Mouse (Mus musculus) forebrain, postnatal 0 days (tissue): ENCODE data around the gene Fam107b. TPM values are rescaled to one million over a fixed set of nuclear protein-coding genes. Genes with fewer than 3 reads are reported as not detected.

ENCODE experiments used
- ATAC-seq: fragments of 200-750 bp; cut with Nextera tagmentation; 2 replicates; pipeline ENCODE4 v1.8.0; 2017; ENCODE audit warnings: mild to moderate bottlenecking, moderate library complexity
- DNase-seq: peaks from one replicate; pipeline ENCODE4 v3.0.0-alpha.2; 2015
- H3K27ac ChIP-seq: fragments of 300-500 bp; sonication (generic); 2 replicates; pipeline ENCODE4 v1.5.1; 2014; ENCODE audit warnings: low read depth, mild to moderate bottlenecking, antibody characterized with exemption, low read length, moderate library complexity, mixed read lengths
- H3K27me3 ChIP-seq: fragments of 300-500 bp; sonication (generic); 2 replicates; pipeline ENCODE4 v1.6.1; 2014; ENCODE audit warnings: mild to moderate bottlenecking, low read length, mixed read lengths; ENCODE audit not compliant: insufficient read depth
- H3K36me3 ChIP-seq: fragments of 300-500 bp; sonication (generic); 2 replicates; pipeline ENCODE4 v1.6.1; 2014; ENCODE audit warnings: mild to moderate bottlenecking, moderate library complexity; ENCODE audit not compliant: insufficient read depth
- H3K4me1 ChIP-seq: fragments of 300-500 bp; sonication (generic); 2 replicates; pipeline ENCODE4 v1.6.1; 2014; ENCODE audit warnings: antibody characterized with exemption; ENCODE audit not compliant: insufficient read depth
- H3K4me2 ChIP-seq: fragments of 300-500 bp; sonication (generic); 2 replicates; pipeline ENCODE4 v1.6.1; 2014; ENCODE audit warnings: low read depth, mild to moderate bottlenecking, moderate library complexity
- H3K4me3 ChIP-seq: fragments of 300-500 bp; sonication (generic); 2 replicates; pipeline ENCODE4 v1.5.1; 2014; ENCODE audit warnings: low read depth, low read length, mixed read lengths
- H3K9ac ChIP-seq: fragments of 300-500 bp; sonication (generic); 2 replicates; pipeline ENCODE4 v1.6.1; 2014; ENCODE audit warnings: mild to moderate bottlenecking
- H3K9me3 ChIP-seq: fragments of 300-500 bp; sonication (generic); 2 replicates; pipeline ENCODE4 v1.6.1; 2016; ENCODE audit warnings: low read length
- CTCF ChIP-seq: sonication (generic); IDR thresholded peaks from 2 replicates; pipeline ENCODE4 v1.5.1; 2016; ENCODE audit warnings: antibody characterized with exemption, control low read depth, low read depth
- WGBS: fragments of 180-500 bp; shearing (Covaris S2); extraction: QIAGEN DNeasy Blood & Tissue Kit; methylation state at CpG from one replicate; pipeline ENCODE4 v1.1.7; 2014; 5-methylcytosine and 5-hydroxymethylcytosine counted together
- polyA plus RNA-seq: library from polyadenylated mRNA; unstranded; fragments of >200 nt; fragmentation: Nextera tagmentation; extraction: Ambion mirVana; gene quantifications from 2 replicates; pipeline ENCODE4 v1.2.1, GENCODE M21; 2015
- total RNA-seq: library from RNA; depleted of rRNA; stranded (reverse); fragments of >200 nt; gene quantifications from 2 replicates; pipeline ENCODE4 v1.2.3, GENCODE M21; 2014

Fam107b gene
- total and polyA plus RNA-seq, 2 experiments from 2014 or later = 31.2 to 63.4 TPM

DNA sequence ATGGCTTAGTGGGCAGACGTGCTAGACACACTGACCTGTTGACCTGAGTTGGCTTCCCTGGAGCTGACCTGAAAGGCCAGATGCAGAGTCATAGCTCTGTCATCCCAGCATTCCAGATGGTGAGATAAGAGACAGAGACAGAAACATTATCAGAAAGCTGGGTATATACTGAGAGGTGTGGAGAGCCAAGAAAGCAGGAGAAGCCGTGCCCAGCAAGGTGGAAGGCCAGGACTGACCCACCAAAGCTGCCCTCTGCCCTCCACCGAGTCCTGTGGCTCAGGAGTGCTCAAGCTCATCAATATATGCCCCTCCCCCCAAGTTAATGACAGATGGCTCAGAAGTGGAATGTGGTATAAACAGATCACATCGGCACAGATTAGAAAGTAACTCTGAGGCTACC is 112.4 kb downstream of the Fam107b start:
- no peak overlapping the region for H3K4me3 ChIP-seq
- 78% methylated on average over 4 of the region's 4 CpGs for WGBS
- ATAC-seq (no peak), DNase-seq (no peak)
- no peaks in the 10 kb centered on the region for H3K36me3 ChIP-seq
- TF ChIP-seq CTCF = no peak
- no peaks in the 10 kb centered on the region for H3K4me1 ChIP-seq
- no peaks in the 10 kb centered on the region for H3K27me3 ChIP-seq
- no peak overlapping the region for H3K4me2 ChIP-seq
- H3K9ac ChIP-seq = no peak overlapping the region
- no peak overlapping the region for H3K27ac ChIP-seq
- no peaks in the 10 kb centered on the region for H3K9me3 ChIP-seq

DNA sequence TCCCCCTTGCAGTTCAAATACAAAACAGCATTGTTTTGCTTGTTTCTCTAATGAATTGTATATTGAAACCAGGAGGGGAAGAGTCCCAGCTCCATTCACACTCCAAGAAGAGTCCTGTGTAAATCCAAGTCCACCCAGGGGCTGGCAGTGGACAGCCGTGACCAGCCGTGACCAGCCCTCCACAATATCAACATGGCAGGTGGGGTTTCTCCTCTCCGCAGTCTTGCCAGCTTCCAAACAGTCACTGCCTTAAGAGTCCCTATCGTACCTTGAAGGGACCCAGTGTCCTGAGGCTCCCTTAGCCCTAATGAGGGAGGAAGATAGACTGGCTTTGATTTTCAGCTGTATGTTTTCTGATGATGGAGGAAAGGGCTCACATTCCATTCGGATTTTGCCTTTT is 113.1 kb downstream of the Fam107b start:
- Histone ChIP-seq H3K4me3 (no peak overlapping the region), H3K27ac (0 out of 2 replicates have a peak overlapping the region, but pooled peaks have one; percentile 0), H3K9me3 (no peaks in the 10 kb centered on the region), H3K4me1 (no peaks in the 10 kb centered on the region), H3K27me3 (no peaks in the 10 kb centered on the region), H3K36me3 (no peaks in the 10 kb centered on the region), H3K9ac (0 out of 2 replicates have a peak overlapping the region, but pooled peaks have one; percentile 6), H3K4me2 (no peak overlapping the region; the same call in 1 of the 2 replicates)
- 0 out of 2 replicates have a peak, but pooled peaks have one; percentile 3 for ATAC-seq
- 42% methylated on average over 5 of the region's 5 CpGs for WGBS
- no peak for DNase-seq
- no peak for TF ChIP-seq CTCF

DNA sequence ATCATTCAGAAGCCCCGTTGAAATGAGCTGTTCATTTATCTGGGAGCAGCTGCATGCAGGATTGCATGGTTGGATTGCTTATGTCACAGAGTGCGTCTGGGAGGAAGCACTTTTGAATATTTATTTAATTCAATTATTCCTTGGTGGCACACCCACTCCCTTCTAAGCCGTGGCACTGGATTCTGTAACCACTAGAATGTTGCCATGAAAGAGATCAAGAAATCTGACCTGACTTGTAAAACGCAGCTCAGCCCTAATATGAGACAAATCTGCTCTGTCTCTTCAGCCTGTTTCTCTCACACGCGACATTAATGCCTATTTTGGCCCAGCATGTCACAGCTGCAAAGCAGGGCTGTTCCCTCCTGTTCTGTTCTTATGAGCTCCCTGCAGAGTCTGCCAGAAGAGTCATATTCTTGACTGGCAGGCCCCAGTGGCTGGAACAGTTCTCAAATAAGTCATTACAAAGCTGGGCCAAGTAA is 113.5 kb downstream of the Fam107b start:
- H3K9ac ChIP-seq = 0 out of 2 replicates have a peak overlapping the region, but pooled peaks have one; percentile 6
- no peaks in the 10 kb centered on the region for H3K4me1 ChIP-seq
- H3K27ac ChIP-seq = 0 out of 2 replicates have a peak overlapping the region, but pooled peaks have one; percentile 0
- H3K27me3 ChIP-seq = no peaks in the 10 kb centered on the region
- ATAC-seq (peak; percentile 86), DNase-seq (peak; percentile 43)
- no peaks in the 10 kb centered on the region for H3K9me3 ChIP-seq
- H3K4me3 ChIP-seq = no peak overlapping the region
- no peaks in the 10 kb centered on the region for H3K36me3 ChIP-seq
- H3K4me2 ChIP-seq = no peak overlapping the region; the same call in 1 of the 2 replicates
- 11% methylated on average over 6 of the region's 6 CpGs for WGBS
- no peak for TF ChIP-seq CTCF

DNA sequence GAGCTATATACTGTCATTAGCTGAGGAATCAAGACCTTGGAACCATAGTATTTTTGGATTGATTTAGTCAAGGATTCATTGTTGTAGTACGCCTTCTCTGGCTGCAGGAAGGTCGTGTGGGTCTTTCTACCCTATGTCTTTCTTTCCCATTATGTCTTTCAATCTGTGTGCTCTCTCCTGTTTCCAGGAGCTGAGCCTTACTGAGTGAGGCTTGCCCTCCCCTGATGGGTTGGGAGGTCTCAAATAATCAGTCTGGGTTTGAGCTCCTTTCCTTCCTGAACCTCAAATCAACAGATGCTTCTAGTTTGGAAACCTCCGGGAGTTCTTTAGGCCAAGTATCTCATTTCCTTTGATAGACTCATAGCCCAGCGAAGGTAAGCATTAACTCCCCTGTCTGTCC is 119.9 kb downstream of the Fam107b start:
- Histone ChIP-seq H3K4me3 (no peak overlapping the region), H3K4me2 (no peak overlapping the region), H3K27me3 (no peaks in the 10 kb centered on the region), H3K4me1 (no peaks in the 10 kb centered on the region), H3K9me3 (no peaks in the 10 kb centered on the region), H3K9ac (no peak overlapping the region), H3K36me3 (no peaks in the 10 kb centered on the region), H3K27ac (no peak overlapping the region)
- TF ChIP-seq CTCF = no peak
- no peak for ATAC-seq
- WGBS = 66% methylated on average over 4 of the region's 4 CpGs
- DNase-seq = no peak

DNA sequence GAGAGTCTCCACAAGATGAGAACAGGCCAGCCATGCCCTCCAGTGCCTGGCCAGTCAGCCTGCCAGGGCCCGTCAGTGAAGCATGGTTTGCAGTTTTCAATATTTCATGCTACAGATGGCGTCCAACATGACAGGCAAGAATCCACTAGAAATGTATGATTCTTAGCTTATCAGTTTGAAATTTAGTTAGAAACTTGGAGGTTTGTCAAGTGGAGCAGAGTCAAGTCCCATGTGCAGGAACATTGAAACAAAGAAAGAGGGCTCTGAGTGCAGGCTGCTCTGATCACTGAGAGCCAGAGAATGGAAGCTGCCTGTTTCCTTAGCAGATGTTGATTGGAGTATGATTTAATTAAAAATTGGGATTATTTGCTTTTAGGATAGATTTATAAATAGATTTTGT is 122.5 kb downstream of the Fam107b start:
- peak; percentile 69; the same call in 1 of the 2 replicates for ATAC-seq
- DNase-seq = peak; percentile 54

DNA sequence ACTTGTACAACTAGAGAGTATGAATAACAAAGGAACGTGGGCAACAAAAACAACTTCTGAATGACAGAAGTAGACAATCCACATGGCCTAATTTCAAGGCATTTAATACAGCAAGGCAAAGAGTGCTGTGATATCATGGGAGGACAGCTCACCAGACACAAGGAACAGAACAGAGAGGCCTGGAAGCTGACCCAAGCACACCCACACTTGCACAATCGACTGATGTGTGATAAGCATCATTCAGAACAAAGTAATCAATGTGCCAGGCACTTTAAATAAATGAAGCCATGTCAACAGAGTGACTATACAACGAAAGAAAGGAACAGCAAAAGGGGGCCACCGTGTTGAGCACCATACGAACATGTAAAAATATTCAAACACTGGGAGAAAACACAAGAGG is 125.6 kb downstream of the Fam107b start:
- Histone ChIP-seq H3K4me1 (no peaks in the 10 kb centered on the region), H3K4me3 (no peak overlapping the region), H3K36me3 (no peaks in the 10 kb centered on the region), H3K4me2 (no peak overlapping the region), H3K27me3 (no peaks in the 10 kb centered on the region), H3K27ac (no peak overlapping the region), H3K9me3 (no peaks in the 10 kb centered on the region), H3K9ac (no peak overlapping the region)
- no peak for DNase-seq
- WGBS = 82% methylated on average over 5 of the region's 5 CpGs
- no peak for TF ChIP-seq CTCF
- no peak for ATAC-seq

More for the DNA sequence above, 122.5 kb downstream of the Fam107b start:
- no peaks in the 10 kb centered on the region for H3K36me3 ChIP-seq
- no peak overlapping the region for H3K27ac ChIP-seq
- no peak overlapping the region for H3K4me2 ChIP-seq
- H3K4me1 ChIP-seq = no peaks in the 10 kb centered on the region
- WGBS = 65% methylated on average over 2 of the region's 2 CpGs
- H3K9me3 ChIP-seq = no peaks in the 10 kb centered on the region
- H3K27me3 ChIP-seq = no peaks in the 10 kb centered on the region
- no peak overlapping the region for H3K4me3 ChIP-seq
- H3K9ac ChIP-seq = no peak overlapping the region
- no peak for TF ChIP-seq CTCF

DNA sequence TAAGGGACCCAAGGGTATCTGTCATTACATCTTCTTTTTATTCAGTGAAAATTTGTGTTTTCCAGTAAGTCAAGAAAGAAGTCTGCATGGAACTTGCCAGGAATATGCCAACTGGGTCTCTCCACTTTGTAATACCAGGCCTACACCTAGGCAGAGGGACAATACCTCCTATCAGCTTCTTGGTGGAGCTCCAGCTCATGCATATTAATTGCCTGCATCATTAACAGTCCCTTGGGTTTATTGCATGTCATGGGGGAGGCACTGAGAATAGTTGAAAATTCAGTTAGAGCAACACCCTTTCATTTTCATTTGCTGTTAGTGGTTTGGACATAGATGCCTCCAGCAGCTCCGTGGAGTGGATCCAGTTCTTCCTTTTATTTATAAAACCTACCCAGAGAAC is 130.1 kb downstream of the Fam107b start:
- TF ChIP-seq CTCF = no peak
- ATAC-seq = peak; percentile 82
- no peak overlapping the region for H3K4me3 ChIP-seq
- WGBS = 13% methylated on average over 1 of the region's 1 CpGs
- peak overlapping the region; percentile 29; the same call in 1 of the 2 replicates for H3K27ac ChIP-seq
- H3K9me3 ChIP-seq = no peaks in the 10 kb centered on the region
- DNase-seq = peak; percentile 36
- H3K4me2 ChIP-seq = no peak overlapping the region
- H3K36me3 ChIP-seq = no peaks in the 10 kb centered on the region
- no peaks in the 10 kb centered on the region for H3K27me3 ChIP-seq
- H3K9ac ChIP-seq = no peak overlapping the region
- H3K4me1 ChIP-seq = no peaks in the 10 kb centered on the region
